Mouse (Mus musculus) hindbrain, embryonic 15.5 days (tissue): ENCODE data around the gene Zfp644. TPM values are rescaled to one million over a fixed set of nuclear protein-coding genes. Genes with fewer than 3 reads are reported as not detected.
A peak's percentile ranks its signal among the peaks of the same experiment; 100 is the strongest.

ENCODE experiments used
- ATAC-seq: fragments of 200-750 bp; cut with Nextera tagmentation; 2 replicates; pipeline ENCODE4 v1.8.0; 2017; ENCODE audit warnings: low read depth, moderate number of reproducible peaks, moderate TSS enrichment; ENCODE audit not compliant: low FRiP score
- H3K27ac ChIP-seq: fragments of 300-500 bp; sonication (generic); replicated peaks from 2 replicates; pipeline ENCODE4 v1.5.1; 2015; ENCODE audit warnings: mild to moderate bottlenecking, inconsistent platforms
- H3K27me3 ChIP-seq: fragments of 300-500 bp; sonication (generic); 2 replicates; pipeline ENCODE4 v1.6.1; 2015; ENCODE audit warnings: control low read depth, inconsistent platforms
- H3K36me3 ChIP-seq: fragments of 300-500 bp; sonication (generic); 2 replicates; pipeline ENCODE4 v1.6.1; 2015; ENCODE audit warnings: control low read depth, inconsistent platforms
- H3K4me1 ChIP-seq: fragments of 300-500 bp; sonication (generic); replicated peaks from 2 replicates; pipeline ENCODE4 v1.6.1; 2015; ENCODE audit warnings: control low read depth, inconsistent platforms
- H3K4me2 ChIP-seq: fragments of 300-500 bp; sonication (generic); 2 replicates; pipeline ENCODE4 v1.6.1; 2015; ENCODE audit warnings: moderate library complexity, mild to moderate bottlenecking, inconsistent platforms
- H3K4me3 ChIP-seq: fragments of 300-500 bp; sonication (generic); 2 replicates; pipeline ENCODE4 v1.5.1; 2015; ENCODE audit warnings: mild to moderate bottlenecking, inconsistent platforms
- H3K9ac ChIP-seq: fragments of 300-500 bp; sonication (generic); 2 replicates; pipeline ENCODE4 v1.6.1; 2015; ENCODE audit warnings: inconsistent platforms
- H3K9me3 ChIP-seq: fragments of 300-500 bp; sonication (generic); 2 replicates; pipeline ENCODE4 v1.6.1; 2016; ENCODE audit warnings: control low read depth, inconsistent platforms
- WGBS: fragments of 180-500 bp; shearing (Covaris S2); methylation state at CpG from one replicate; pipeline ENCODE4 v1.1.7; 2015; 5-methylcytosine and 5-hydroxymethylcytosine counted together
- polyA plus RNA-seq: library from polyadenylated mRNA; unstranded; fragments of >200 nt; fragmentation: Nextera tagmentation; extraction: Ambion mirVana; gene quantifications from 2 replicates; pipeline ENCODE4 v1.2.1, GENCODE M21; 2015

The Zfp644 gene
- polyA plus RNA-seq, 1 experiment from 2014 or later: 58.1 TPM

- WGBS: 98% methylated on average over 9 of the region's 9 CpGs
- H3K9ac ChIP-seq: no peak overlapping the region
- H3K4me1 ChIP-seq: no peaks in the 10 kb centered on the region
- H3K27ac ChIP-seq: no peak overlapping the region
- ATAC-seq: no peak
- H3K4me3 ChIP-seq: no peak overlapping the region
- no peaks in the 10 kb centered on the region for H3K9me3 ChIP-seq
- H3K27me3 ChIP-seq: no peaks in the 10 kb centered on the region
- H3K4me2 ChIP-seq: no peak overlapping the region
- H3K36me3 ChIP-seq: peaks cover 14% of the 10 kb centered on the region
These were observed 108.1 kb downstream of the Zfp644 start for GRCm38 (mm10) chr5:106589006-106589405.

- H3K27ac ChIP-seq: no peak overlapping the region
- no peaks in the 10 kb centered on the region for H3K36me3 ChIP-seq
- no peaks in the 10 kb centered on the region for H3K9me3 ChIP-seq
- peaks cover 40% of the 10 kb centered on the region for H3K27me3 ChIP-seq
- WGBS: 74% methylated on average over 7 of the region's 7 CpGs
- peaks cover 6% of the 10 kb centered on the region for H3K4me1 ChIP-seq
- no peak overlapping the region for H3K4me3 ChIP-seq
- no peak for ATAC-seq
- no peak overlapping the region for H3K4me2 ChIP-seq
- H3K9ac ChIP-seq: no peak overlapping the region
These were observed 116.1 kb downstream of the Zfp644 start for GRCm38 (mm10) chr5:106580943-106581342.

GRCm38 (mm10) chr5:106577237-106577888 lies 119.7 kb downstream of the Zfp644 start:
- Histone ChIP-seq H3K27ac (no peak overlapping the region), H3K27me3 (peaks cover 59% of the 10 kb centered on the region), H3K4me1 (peaks cover 18% of the 10 kb centered on the region), H3K4me3 (no peak overlapping the region), H3K4me2 (no peak overlapping the region), H3K36me3 (no peaks in the 10 kb centered on the region), H3K9ac (no peak overlapping the region), H3K9me3 (no peaks in the 10 kb centered on the region)
- WGBS: 43% methylated on average over 9 of the region's 9 CpGs
- ATAC-seq: peak; percentile 31; the same call in 1 of the 2 replicates

- H3K9me3 ChIP-seq: no peaks in the 10 kb centered on the region
- H3K27ac ChIP-seq: no peak overlapping the region
- H3K27me3 ChIP-seq: peaks cover 55% of the 10 kb centered on the region
- 15% methylated on average over 4 of the region's 4 CpGs for WGBS
- no peaks in the 10 kb centered on the region for H3K36me3 ChIP-seq
- peak overlapping the region; percentile 60 for H3K4me3 ChIP-seq
- peak overlapping the region; percentile 98 for H3K4me2 ChIP-seq
- ATAC-seq: peak; percentile 50; the same call in 1 of the 2 replicates
- H3K9ac ChIP-seq: no peak overlapping the region
- peaks cover 18% of the 10 kb centered on the region for H3K4me1 ChIP-seq
These were observed 122.0 kb downstream of the Zfp644 start for GRCm38 (mm10) chr5:106575098-106575497.

- peaks cover 18% of the 10 kb centered on the region for H3K4me1 ChIP-seq
- H3K27ac ChIP-seq: no peak overlapping the region
- under 1% methylated on average over 39 of the region's 45 CpGs for WGBS
- H3K27me3 ChIP-seq: peaks cover 55% of the 10 kb centered on the region
- peak; percentile 89 for ATAC-seq
- peak overlapping the region; percentile 98 for H3K4me2 ChIP-seq
- no peaks in the 10 kb centered on the region for H3K36me3 ChIP-seq
- peak overlapping the region; percentile 53 for H3K9ac ChIP-seq
- no peaks in the 10 kb centered on the region for H3K9me3 ChIP-seq
- H3K4me3 ChIP-seq: peak overlapping the region; percentile 60
These were observed 122.5 kb downstream of the Zfp644 start for GRCm38 (mm10) chr5:106574560-106574946.

GRCm38 (mm10) chr5:106573742-106574559 lies 123.1 kb downstream of the Zfp644 start:
- Histone ChIP-seq H3K9ac (peak overlapping the region; percentile 53), H3K36me3 (no peaks in the 10 kb centered on the region), H3K27ac (no peak overlapping the region), H3K27me3 (peaks cover 58% of the 10 kb centered on the region), H3K4me1 (peaks cover 18% of the 10 kb centered on the region), H3K4me2 (peak overlapping the region; percentile 98), H3K4me3 (peak overlapping the region; percentile 60), H3K9me3 (no peaks in the 10 kb centered on the region)
- WGBS: 7% methylated on average over 43 of the region's 55 CpGs
- ATAC-seq: peak; percentile 79

Other genes with a start within 250 kb of the Zfp644 start
- gene Barhl2, start 239.1 kb downstream of the Zfp644 start, polyA plus RNA-seq: 1.6 and 2.2 TPM in 2 replicates
- not detected in 2 replicates for gene Gm17304, start 88.2 kb downstream of the Zfp644 start, polyA plus RNA-seq
- gene Hfm1, start 229.0 kb upstream of the Zfp644 start, polyA plus RNA-seq: 5.1 and 5.2 TPM in 2 replicates